Mouse (Mus musculus): Measurements from ENCODE around the gene Jarid2. TPM values are rescaled to one million over a fixed set of nuclear protein-coding genes. Genes with fewer than 3 reads are reported as not detected.

The Jarid2 gene
- polyA plus RNA-seq, 1 experiment from 2014 or later, result 21.6 TPM

GRCm38 (mm10) chr13:44924042-44924441 is 194.8 kb downstream of the Jarid2 start:
- H3K9ac ChIP-seq (ENCODE audit: low read length), result no peak overlapping the region
- no peak overlapping the region for H3K27ac ChIP-seq (ENCODE audit: low read length)
- H3K4me1 ChIP-seq (ENCODE audit: control insufficient read depth, insufficient read depth, low read length), result peaks cover 7% of the 10 kb centered on the region
- no peak for ATAC-seq (replicated peaks; ENCODE audit: extremely low read depth, insufficient read depth, low FRiP score)
- H3K27me3 ChIP-seq (ENCODE audit: control insufficient read depth, insufficient read depth, low read length), result no peaks in the 10 kb centered on the region
- no peaks in the 10 kb centered on the region for H3K9me3 ChIP-seq (replicated peaks; ENCODE audit: control insufficient read depth, low read length)
- peaks cover 50% of the 10 kb centered on the region for H3K36me3 ChIP-seq (ENCODE audit: control insufficient read depth, insufficient read depth)
- no peak overlapping the region for H3K4me3 ChIP-seq (ENCODE audit: low read length)
- 69% methylated on average over 3 of the region's 3 CpGs for WGBS
- H3K4me2 ChIP-seq (ENCODE audit: low read depth, low read length), result no peak overlapping the region

DNA sequence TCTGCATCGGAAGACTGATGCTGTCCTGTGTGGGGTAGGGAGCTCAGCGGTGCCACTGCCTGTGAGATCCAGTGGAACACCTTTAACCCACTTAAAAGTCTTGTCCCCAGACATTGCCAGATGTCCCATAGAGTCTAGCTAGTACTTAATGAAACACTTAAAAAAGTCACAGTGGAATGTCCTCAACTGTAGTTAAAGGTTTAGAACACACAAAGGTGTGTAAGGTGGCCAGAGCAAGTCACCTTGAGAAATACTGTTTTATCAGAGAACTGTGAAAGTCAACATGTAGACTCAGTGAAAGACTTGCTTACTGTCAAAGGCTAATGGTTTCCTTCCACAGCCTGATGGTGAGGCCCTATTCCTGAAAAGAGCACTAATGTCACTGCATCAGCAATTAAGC is 195.9 kb downstream of the Jarid2 start:
- H3K4me1 ChIP-seq (ENCODE audit: control insufficient read depth, insufficient read depth, low read length), result peaks cover 7% of the 10 kb centered on the region
- no peak for ATAC-seq (replicated peaks; ENCODE audit: extremely low read depth, insufficient read depth, low FRiP score)
- no peak overlapping the region for H3K4me3 ChIP-seq (ENCODE audit: low read length)
- H3K27ac ChIP-seq (ENCODE audit: low read length), result no peak overlapping the region
- H3K9me3 ChIP-seq (replicated peaks; ENCODE audit: control insufficient read depth, low read length), result no peaks in the 10 kb centered on the region
- peaks cover 40% of the 10 kb centered on the region for H3K36me3 ChIP-seq (ENCODE audit: control insufficient read depth, insufficient read depth)
- H3K4me2 ChIP-seq (ENCODE audit: low read depth, low read length), result no peak overlapping the region
- 100% methylated on average over 2 of the region's 2 CpGs for WGBS
- H3K9ac ChIP-seq (ENCODE audit: low read length), result no peak overlapping the region
- H3K27me3 ChIP-seq (ENCODE audit: control insufficient read depth, insufficient read depth, low read length), result no peaks in the 10 kb centered on the region

DNA sequence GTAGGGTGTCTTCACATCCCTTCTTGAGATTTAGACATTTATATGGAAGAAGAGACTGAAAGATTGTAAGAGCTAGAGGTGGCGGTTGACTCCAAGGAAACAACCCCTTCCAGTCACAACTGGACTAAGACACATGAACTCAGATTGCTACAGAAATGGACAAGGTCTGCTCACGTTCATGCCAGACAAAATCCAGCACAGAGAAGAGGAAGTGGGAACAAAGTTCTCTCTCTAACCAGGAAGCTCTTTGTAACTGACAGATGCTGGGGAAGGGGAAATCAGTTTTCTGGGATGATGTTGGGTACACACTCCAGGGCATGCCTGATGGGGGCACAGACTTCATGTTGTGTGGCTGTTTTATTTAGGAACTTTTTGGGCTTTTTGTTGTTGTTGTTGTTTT is 197.0 kb downstream of the Jarid2 start:
- Histone ChIP-seq H3K27me3 (ENCODE audit: control insufficient read depth, insufficient read depth, low read length) (no peaks in the 10 kb centered on the region), H3K27ac (ENCODE audit: low read length) (no peak overlapping the region), H3K9ac (ENCODE audit: low read length) (no peak overlapping the region), H3K4me1 (ENCODE audit: control insufficient read depth, insufficient read depth, low read length) (peaks cover 7% of the 10 kb centered on the region), H3K9me3 (replicated peaks; ENCODE audit: control insufficient read depth, low read length) (no peaks in the 10 kb centered on the region), H3K36me3 (ENCODE audit: control insufficient read depth, insufficient read depth) (peaks cover 35% of the 10 kb centered on the region), H3K4me3 (ENCODE audit: low read length) (no peak overlapping the region), H3K4me2 (ENCODE audit: low read depth, low read length) (no peak overlapping the region)
- WGBS, result 66% methylated on average over 2 of the region's 2 CpGs
- no peak for ATAC-seq (replicated peaks; ENCODE audit: extremely low read depth, insufficient read depth, low FRiP score)

GRCm38 (mm10) chr13:44932307-44933264 is 203.3 kb downstream of the Jarid2 start:
- Histone ChIP-seq H3K27ac (ENCODE audit: low read length) (no peak overlapping the region; the same call in 1 of the 2 replicates), H3K9me3 (replicated peaks; ENCODE audit: control insufficient read depth, low read length) (no peaks in the 10 kb centered on the region), H3K4me2 (ENCODE audit: low read depth, low read length) (peak overlapping the region; percentile 5; the same call in 1 of the 2 replicates), H3K4me1 (ENCODE audit: control insufficient read depth, insufficient read depth, low read length) (peaks cover 21% of the 10 kb centered on the region), H3K4me3 (ENCODE audit: low read length) (no peak overlapping the region), H3K27me3 (ENCODE audit: control insufficient read depth, insufficient read depth, low read length) (no peaks in the 10 kb centered on the region), H3K9ac (ENCODE audit: low read length) (no peak overlapping the region), H3K36me3 (ENCODE audit: control insufficient read depth, insufficient read depth) (0 out of 2 replicates have a peak, but pooled peaks cover 7% of the 10 kb centered on the region)
- ATAC-seq (replicated peaks; ENCODE audit: extremely low read depth, insufficient read depth, low FRiP score), result 0 out of 2 replicates have a peak, but pooled peaks have one; percentile 23
- 62% methylated on average over 18 of the region's 18 CpGs for WGBS

DNA sequence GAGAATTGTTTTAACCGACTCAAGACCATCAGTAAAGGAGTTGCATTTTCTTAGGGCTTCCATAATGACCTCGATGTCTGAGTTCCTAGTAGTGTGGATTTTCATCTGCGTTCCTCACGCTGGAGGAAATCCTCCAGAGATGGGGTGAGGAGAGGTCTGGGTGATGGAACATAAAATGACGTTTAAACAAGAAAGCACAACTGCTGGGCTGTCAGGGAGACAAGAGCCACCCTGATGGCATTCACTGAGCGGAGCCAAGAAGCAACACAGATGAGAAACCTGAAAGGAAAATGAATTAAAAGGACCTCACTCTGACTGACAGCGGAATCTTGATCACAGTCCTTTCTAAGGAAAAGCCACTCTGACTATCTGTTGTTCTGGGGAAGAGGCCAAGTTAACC is 204.3 kb downstream of the Jarid2 start:
- ATAC-seq (replicated peaks; ENCODE audit: extremely low read depth, insufficient read depth, low FRiP score), result no peak
- H3K9me3 ChIP-seq (replicated peaks; ENCODE audit: control insufficient read depth, low read length), result no peaks in the 10 kb centered on the region
- H3K36me3 ChIP-seq (ENCODE audit: control insufficient read depth, insufficient read depth), result 0 out of 2 replicates have a peak, but pooled peaks cover 7% of the 10 kb centered on the region
- H3K4me2 ChIP-seq (ENCODE audit: low read depth, low read length), result no peak overlapping the region
- no peaks in the 10 kb centered on the region for H3K27me3 ChIP-seq (ENCODE audit: control insufficient read depth, insufficient read depth, low read length)
- WGBS, result 48% methylated on average over 7 of the region's 7 CpGs
- H3K4me1 ChIP-seq (ENCODE audit: control insufficient read depth, insufficient read depth, low read length), result peaks cover 18% of the 10 kb centered on the region
- H3K9ac ChIP-seq (ENCODE audit: low read length), result no peak overlapping the region
- H3K27ac ChIP-seq (ENCODE audit: low read length), result no peak overlapping the region
- H3K4me3 ChIP-seq (ENCODE audit: low read length), result no peak overlapping the region

DNA sequence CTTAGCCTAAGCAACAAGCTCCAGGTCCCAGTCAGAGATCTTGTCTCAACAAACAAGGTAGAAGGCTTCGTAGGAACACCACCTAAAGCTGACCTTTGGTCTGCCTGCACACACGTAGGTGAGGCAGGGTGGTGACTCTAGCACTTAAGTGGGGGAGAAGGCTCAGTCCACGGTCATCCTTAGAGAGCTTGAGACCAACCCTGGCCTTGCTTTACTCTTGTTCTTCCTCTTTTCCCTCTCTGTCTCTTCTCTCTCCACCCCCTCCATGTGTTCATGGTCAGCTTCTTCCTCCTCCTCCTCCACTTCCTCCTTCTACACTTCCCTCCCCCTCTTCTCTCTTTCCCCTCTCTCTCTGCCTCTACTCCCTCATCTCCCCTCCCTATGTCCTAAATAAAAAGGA is 208.4 kb downstream of the Jarid2 start:
- no peak for ATAC-seq (replicated peaks; ENCODE audit: extremely low read depth, insufficient read depth, low FRiP score)
- Histone ChIP-seq H3K4me1 (ENCODE audit: control insufficient read depth, insufficient read depth, low read length) (peaks cover 28% of the 10 kb centered on the region), H3K9ac (ENCODE audit: low read length) (no peak overlapping the region), H3K4me2 (ENCODE audit: low read depth, low read length) (no peak overlapping the region), H3K4me3 (ENCODE audit: low read length) (no peak overlapping the region), H3K36me3 (ENCODE audit: control insufficient read depth, insufficient read depth) (peaks cover 2% of the 10 kb centered on the region; the same call in 1 of the 2 replicates), H3K27ac (ENCODE audit: low read length) (no peak overlapping the region), H3K9me3 (replicated peaks; ENCODE audit: control insufficient read depth, low read length) (no peaks in the 10 kb centered on the region), H3K27me3 (ENCODE audit: control insufficient read depth, insufficient read depth, low read length) (no peaks in the 10 kb centered on the region)
- WGBS, result 75% methylated on average over 3 of the region's 3 CpGs

DNA sequence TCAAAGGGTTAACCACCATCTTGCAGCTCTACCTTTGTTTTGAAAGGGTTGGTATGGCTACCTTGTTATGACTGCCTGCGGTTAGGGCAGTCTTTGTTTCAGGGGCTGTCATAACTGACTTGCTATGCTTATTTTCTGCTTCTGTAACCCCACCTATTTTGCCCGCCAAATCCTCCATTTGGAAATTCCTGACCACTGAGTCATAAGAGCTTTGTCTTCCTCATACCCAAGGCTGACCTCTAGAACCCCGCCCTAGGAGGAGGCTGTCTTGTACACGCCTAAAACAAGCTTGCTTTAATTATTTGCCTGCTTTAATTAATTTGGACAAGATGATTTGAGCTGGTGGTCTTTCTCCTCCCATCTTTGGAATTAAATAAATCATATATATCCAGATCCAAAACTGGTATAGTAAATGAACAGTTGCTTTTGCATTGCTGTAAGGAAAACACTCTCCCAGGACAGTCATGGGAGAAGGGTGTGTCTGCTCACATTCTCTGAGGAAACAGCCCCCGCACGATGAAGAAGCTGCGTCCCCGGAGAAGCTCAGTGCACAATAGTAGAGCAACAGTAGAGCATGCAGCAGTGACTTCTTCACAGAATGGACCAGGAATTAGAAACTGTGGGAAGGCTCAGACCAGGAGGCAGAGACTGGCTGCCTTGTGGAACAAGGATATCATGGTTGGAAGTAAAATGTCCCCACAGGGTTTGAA is 210.2 kb downstream of the Jarid2 start:
- Histone ChIP-seq H3K4me2 (ENCODE audit: low read depth, low read length) (no peak overlapping the region), H3K9me3 (replicated peaks; ENCODE audit: control insufficient read depth, low read length) (no peaks in the 10 kb centered on the region), H3K4me3 (ENCODE audit: low read length) (no peak overlapping the region), H3K27me3 (ENCODE audit: control insufficient read depth, insufficient read depth, low read length) (no peaks in the 10 kb centered on the region), H3K9ac (ENCODE audit: low read length) (no peak overlapping the region), H3K27ac (ENCODE audit: low read length) (0 out of 2 replicates have a peak overlapping the region, but pooled peaks have one; percentile 7), H3K36me3 (ENCODE audit: control insufficient read depth, insufficient read depth) (peaks cover 2% of the 10 kb centered on the region; the same call in 1 of the 2 replicates), H3K4me1 (ENCODE audit: control insufficient read depth, insufficient read depth, low read length) (peaks cover 20% of the 10 kb centered on the region)
- ATAC-seq (replicated peaks; ENCODE audit: extremely low read depth, insufficient read depth, low FRiP score), result no peak
- WGBS, result 57% methylated on average over 8 of the region's 8 CpGs

DNA sequence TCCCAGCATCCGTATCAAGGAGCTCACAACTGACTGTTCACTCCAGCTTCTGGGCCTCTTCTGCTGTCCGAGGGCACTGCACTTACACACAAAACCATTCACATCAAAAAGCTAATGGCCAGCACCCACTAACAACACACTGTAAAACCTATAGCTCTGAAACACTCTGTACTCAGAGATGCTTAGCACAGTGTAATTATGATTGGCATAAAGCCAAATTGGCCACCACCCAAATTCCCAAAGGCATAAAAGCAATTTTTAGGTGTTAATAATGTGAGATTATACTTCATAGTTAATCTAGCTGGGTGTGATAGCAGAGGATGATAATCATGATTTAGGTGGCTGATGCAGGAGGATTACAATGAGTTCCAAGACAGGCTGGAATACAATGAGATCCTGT is 214.3 kb downstream of the Jarid2 start:
- H3K9ac ChIP-seq (ENCODE audit: low read length), result no peak overlapping the region
- no peaks in the 10 kb centered on the region; the same call in 1 of the 2 replicates for H3K36me3 ChIP-seq (ENCODE audit: control insufficient read depth, insufficient read depth)
- H3K9me3 ChIP-seq (replicated peaks; ENCODE audit: control insufficient read depth, low read length), result no peaks in the 10 kb centered on the region
- H3K27ac ChIP-seq (ENCODE audit: low read length), result no peak overlapping the region
- H3K4me2 ChIP-seq (ENCODE audit: low read depth, low read length), result no peak overlapping the region
- H3K4me1 ChIP-seq (ENCODE audit: control insufficient read depth, insufficient read depth, low read length), result peaks cover 37% of the 10 kb centered on the region
- no peaks in the 10 kb centered on the region for H3K27me3 ChIP-seq (ENCODE audit: control insufficient read depth, insufficient read depth, low read length)
- 76% methylated on average over 2 of the region's 2 CpGs for WGBS
- ATAC-seq (replicated peaks; ENCODE audit: extremely low read depth, insufficient read depth, low FRiP score), result 0 out of 2 replicates have a peak, but pooled peaks have one; percentile 38
- H3K4me3 ChIP-seq (ENCODE audit: low read length), result no peak overlapping the region
